Mouse (Mus musculus): ENCODE results near the gene Traf1. TPM values are rescaled to one million over a fixed set of nuclear protein-coding genes. Genes with fewer than 3 reads are reported as not detected.

The Traf1 gene
- polyA plus RNA-seq (2014; fragmentation: Illumina TruSeq; extraction: RNeasy Lipid Tissue Mini Kit (QIAGEN cat#74804); ENCODE audit: low read depth, low replicate concordance) = 1.2 TPM

DNA sequence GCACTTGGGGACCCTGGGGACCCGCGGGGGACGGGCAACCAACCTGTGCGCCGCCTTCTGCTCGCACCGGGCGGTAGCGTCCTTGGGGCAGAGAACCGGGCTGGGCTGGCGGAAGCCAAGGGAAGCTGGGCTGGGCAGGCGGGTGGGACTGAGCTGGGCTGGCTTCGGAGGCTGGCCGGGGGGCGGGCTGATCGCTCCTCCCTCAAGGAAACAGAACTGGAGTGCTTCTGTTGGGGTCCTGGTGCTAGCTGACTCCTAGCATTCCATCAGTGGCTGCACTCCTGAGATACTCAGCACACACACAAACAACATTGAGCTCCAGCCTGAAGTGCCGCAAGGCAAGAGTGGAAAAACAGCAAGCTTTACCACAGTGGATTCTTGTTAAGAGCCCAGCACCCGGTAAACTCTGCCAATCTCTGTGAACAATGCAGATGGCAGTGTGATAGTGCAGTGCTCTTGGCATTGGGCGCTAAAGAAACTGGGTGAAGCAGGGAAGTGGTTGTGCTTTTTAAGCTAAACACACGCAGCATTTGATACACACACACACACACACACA is at the start of gene Traf1:
Gene Traf1 (minus strand): TSS at position 292 of the 556 bp plus-strand sequence.

DNA sequence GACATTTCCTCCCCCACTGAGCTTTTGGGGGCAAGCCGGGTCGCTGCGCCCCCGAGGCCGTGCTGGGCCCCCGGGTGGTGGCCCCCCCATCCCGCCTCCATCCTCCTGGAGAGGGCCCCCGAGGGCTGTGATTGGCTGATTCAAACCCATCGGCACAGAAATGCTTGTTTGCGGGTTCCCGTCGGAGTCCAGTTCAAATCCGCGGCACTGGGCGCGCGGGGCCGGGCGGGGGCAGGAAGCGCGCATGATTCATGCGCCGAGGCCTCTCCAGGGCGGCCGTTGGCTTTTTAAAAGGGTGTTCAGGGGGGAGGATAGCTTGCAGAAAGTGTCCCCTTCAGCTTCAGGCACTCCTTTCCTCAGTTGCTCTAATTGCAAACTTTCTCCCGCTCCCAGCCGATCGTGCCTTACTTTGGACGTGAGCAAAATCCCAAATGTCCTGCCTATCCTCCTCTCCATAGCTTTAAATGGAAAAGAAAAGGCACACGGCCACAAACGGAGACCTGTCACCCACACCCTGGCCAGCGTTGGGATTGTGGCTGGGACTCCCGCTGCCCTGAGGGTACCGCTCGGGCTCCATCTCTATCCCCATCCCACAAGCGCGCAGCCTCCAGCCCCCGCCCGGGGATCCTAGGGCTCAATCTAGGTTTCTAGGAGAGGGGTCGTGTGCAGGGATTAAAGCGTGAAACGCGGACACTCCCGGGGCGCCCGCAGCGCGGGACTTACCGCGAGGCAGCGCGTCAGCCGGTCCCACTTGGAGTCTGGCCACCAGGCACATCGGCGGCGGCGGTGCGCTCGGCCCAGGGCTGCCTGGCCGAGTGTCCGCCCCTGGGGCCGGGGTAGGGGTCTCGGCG is 48.1 kb downstream of the Traf1 start, which contains the start of gene Phf19:
Gene Phf19 (minus strand): TSS at position 809 of the 851 bp plus-strand sequence.

Other genes starting within 250 kb of the Traf1 start
- gene Gapvd1, start 206.5 kb downstream of the Traf1 start, polyA plus RNA-seq (2014; fragmentation: Illumina TruSeq; extraction: RNeasy Lipid Tissue Mini Kit (QIAGEN cat#74804); ENCODE audit: low read depth, low replicate concordance) = 29.6 TPM
- 447 TPM for gene Hspa5, start 189.8 kb downstream of the Traf1 start, polyA plus RNA-seq (2014; fragmentation: Illumina TruSeq; extraction: RNeasy Lipid Tissue Mini Kit (QIAGEN cat#74804); ENCODE audit: low read depth, low replicate concordance)
- 17.5 TPM for gene Rabepk, start 161.9 kb downstream of the Traf1 start, polyA plus RNA-seq (2014; fragmentation: Illumina TruSeq; extraction: RNeasy Lipid Tissue Mini Kit (QIAGEN cat#74804); ENCODE audit: low read depth, low replicate concordance)
- 50.6 TPM for gene Fbxw2, start 135.5 kb downstream of the Traf1 start, polyA plus RNA-seq (2014; fragmentation: Illumina TruSeq; extraction: RNeasy Lipid Tissue Mini Kit (QIAGEN cat#74804); ENCODE audit: low read depth, low replicate concordance)
- gene Gm34653, start 128.8 kb downstream of the Traf1 start, polyA plus RNA-seq (2014; fragmentation: Illumina TruSeq; extraction: RNeasy Lipid Tissue Mini Kit (QIAGEN cat#74804); ENCODE audit: low read depth, low replicate concordance) = not detected
- 0.97 TPM for gene Cutal, start 87.4 kb downstream of the Traf1 start, polyA plus RNA-seq (2014; fragmentation: Illumina TruSeq; extraction: RNeasy Lipid Tissue Mini Kit (QIAGEN cat#74804); ENCODE audit: low read depth, low replicate concordance)
- gene Psmd5, start 86.8 kb downstream of the Traf1 start, polyA plus RNA-seq (2014; fragmentation: Illumina TruSeq; extraction: RNeasy Lipid Tissue Mini Kit (QIAGEN cat#74804); ENCODE audit: low read depth, low replicate concordance) = 13.9 TPM
- 0.86 TPM for gene Phf19, start 47.7 kb downstream of the Traf1 start, polyA plus RNA-seq (2014; fragmentation: Illumina TruSeq; extraction: RNeasy Lipid Tissue Mini Kit (QIAGEN cat#74804); ENCODE audit: low read depth, low replicate concordance)
- not detected for gene Hc, start 99.7 kb upstream of the Traf1 start, polyA plus RNA-seq (2014; fragmentation: Illumina TruSeq; extraction: RNeasy Lipid Tissue Mini Kit (QIAGEN cat#74804); ENCODE audit: low read depth, low replicate concordance)
- gene AI182371, start 139.8 kb upstream of the Traf1 start, polyA plus RNA-seq (2014; fragmentation: Illumina TruSeq; extraction: RNeasy Lipid Tissue Mini Kit (QIAGEN cat#74804); ENCODE audit: low read depth, low replicate concordance) = 0.58 TPM
- 12.3 TPM for gene Cntrl, start 147.7 kb upstream of the Traf1 start, polyA plus RNA-seq (2014; fragmentation: Illumina TruSeq; extraction: RNeasy Lipid Tissue Mini Kit (QIAGEN cat#74804); ENCODE audit: low read depth, low replicate concordance)
- 115 TPM for gene Rab14, start 239.3 kb upstream of the Traf1 start, polyA plus RNA-seq (2014; fragmentation: Illumina TruSeq; extraction: RNeasy Lipid Tissue Mini Kit (QIAGEN cat#74804); ENCODE audit: low read depth, low replicate concordance)